ENCODE assay signal across 12 mouse cellular contexts in the genomic region with DNA sequence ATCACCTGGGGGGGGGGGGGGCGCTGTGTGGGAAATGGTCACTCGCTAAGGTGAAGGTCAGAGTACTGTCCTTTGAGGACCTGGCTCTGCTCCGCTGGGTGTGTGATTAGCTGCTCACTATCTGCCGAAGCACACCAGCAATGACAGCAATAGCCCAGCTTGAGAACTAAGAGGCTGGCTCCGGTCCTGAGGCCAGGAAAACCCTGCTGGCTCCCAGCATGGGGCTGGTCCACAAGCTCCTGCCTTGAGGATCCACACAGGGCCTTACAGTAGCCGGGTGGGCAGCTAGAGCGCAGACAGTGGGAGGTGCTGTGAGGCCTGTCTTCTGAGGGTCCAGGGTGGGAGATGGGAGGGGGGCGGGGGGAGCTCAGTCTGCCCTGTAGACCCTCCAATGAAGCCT.
DNase-seq lines count a peak whose midpoint lies in the region; ATAC-seq and TF ChIP-seq lines count a peak whose summit lies in the region.
"Had no signal": no experiment of that assay in that cellular context is flagged by ENCODE, and none has a peak within 500 bp of the region (broad histone marks: within the 10 kb centered on the region; RNA-seq: fewer than 3 reads in every experiment).

No protein-coding gene starts in this region.

- 0 out of 2 replicates have a peak overlapping the region, but pooled peaks have one; percentile 23 for H3K9ac ChIP-seq in liver, embryonic 11.5 days (ENCODE audit: low read depth, low read length)
- no peak overlapping the region for H3K9ac ChIP-seq in liver, embryonic 12.5 days
- no peak overlapping the region for H3K9ac ChIP-seq in forebrain, embryonic 12.5 days
- no peak overlapping the region for H3K9ac ChIP-seq in limb, embryonic 13.5 days
- H3K9ac ChIP-seq in stomach, postnatal 0 days (ENCODE audit: low read length), result no peak overlapping the region
- H3K9ac ChIP-seq: lung, embryonic 14.5 days had no signal

- 56% methylated on average over 8 of the region's 8 CpGs for WGBS in liver, embryonic 11.5 days
- WGBS in liver, embryonic 12.5 days (ENCODE audit: insufficient replicate concordance), result 68% methylated on average over 8 of the region's 8 CpGs
- WGBS in forebrain, embryonic 12.5 days, result 31% methylated on average over 8 of the region's 8 CpGs
- WGBS in limb, embryonic 13.5 days, result 44% methylated on average over 8 of the region's 8 CpGs
- 67% methylated on average over 8 of the region's 8 CpGs for WGBS in stomach, postnatal 0 days

- no peak overlapping the region for H3K27ac ChIP-seq in liver, embryonic 11.5 days (ENCODE audit: low read depth, low read length)
- H3K27ac ChIP-seq in liver, embryonic 12.5 days, result no peak overlapping the region
- H3K27ac ChIP-seq in forebrain, embryonic 12.5 days, result peak overlapping the region; percentile 87
- peak overlapping the region; percentile 11; the same call in 1 of the 2 replicates for H3K27ac ChIP-seq in limb, embryonic 13.5 days
- peak overlapping the region; percentile 46 for H3K27ac ChIP-seq in stomach, postnatal 0 days (replicated peaks)

- no peak for TF ChIP-seq EP300 in stomach, postnatal 0 days (optimal IDR thresholded peaks at IDR 0.05)

- H3K4me1 ChIP-seq in liver, embryonic 11.5 days (replicated peaks; ENCODE audit: control insufficient read depth, insufficient read depth, low read length), result peaks cover 15% of the 10 kb centered on the region
- H3K4me1 ChIP-seq in liver, embryonic 12.5 days, result peaks cover 12% of the 10 kb centered on the region
- H3K4me1 ChIP-seq in forebrain, embryonic 12.5 days, result peaks cover 82% of the 10 kb centered on the region
- H3K4me1 ChIP-seq in limb, embryonic 13.5 days, result peaks cover 52% of the 10 kb centered on the region
- H3K4me1 ChIP-seq in stomach, postnatal 0 days (replicated peaks; ENCODE audit: control insufficient read depth, insufficient read depth), result 0 out of 2 replicates have a peak, but pooled peaks cover 3% of the 10 kb centered on the region

- H3K27me3 ChIP-seq in liver, embryonic 11.5 days (replicated peaks; ENCODE audit: control insufficient read depth, insufficient read depth, low read length), result peaks cover 11% of the 10 kb centered on the region; the same call in 1 of the 2 replicates
- H3K27me3 ChIP-seq in liver, embryonic 12.5 days (replicated peaks), result peaks cover 53% of the 10 kb centered on the region
- H3K27me3 ChIP-seq in forebrain, embryonic 12.5 days, result peaks cover 81% of the 10 kb centered on the region
- H3K27me3 ChIP-seq in limb, embryonic 13.5 days, result no peaks in the 10 kb centered on the region
- H3K27me3 ChIP-seq in stomach, postnatal 0 days (ENCODE audit: control insufficient read depth, insufficient read depth, low read length), result no peaks in the 10 kb centered on the region

- ATAC-seq in liver, embryonic 11.5 days (replicated peaks; ENCODE audit: low FRiP score), result no peak
- no peak for ATAC-seq in liver, embryonic 12.5 days
- ATAC-seq in forebrain, embryonic 12.5 days (ENCODE audit: low FRiP score), result no peak
- no peak for ATAC-seq in limb, embryonic 13.5 days (ENCODE audit: low FRiP score, low read depth)
- no peak for ATAC-seq in stomach, postnatal 0 days (ENCODE audit: low FRiP score, low TSS enrichment)

- no peak for DNase-seq in liver, embryonic 11.5 days (ENCODE audit: low spot score)
- no peak for DNase-seq in stomach, postnatal 0 days (ENCODE audit: low spot score)
- DNase-seq in layer of hippocampus, adult 9-10 months (ENCODE audit: low spot score), result no peak
- DNase-seq in ovary, postnatal 14 days (ENCODE audit: low spot score), result no peak
- DNase-seq: lung, embryonic 14.5 days; right cerebral cortex, adult 18-20 months; thymus, postnatal 14 days had no signal

- no peaks in the 10 kb centered on the region for H3K36me3 ChIP-seq in liver, embryonic 11.5 days (ENCODE audit: control insufficient read depth, insufficient read depth, low read length)
- no peaks in the 10 kb centered on the region for H3K36me3 ChIP-seq in liver, embryonic 12.5 days
- no peaks in the 10 kb centered on the region for H3K36me3 ChIP-seq in forebrain, embryonic 12.5 days (replicated peaks)
- H3K36me3 ChIP-seq in limb, embryonic 13.5 days, result no peaks in the 10 kb centered on the region
- no peaks in the 10 kb centered on the region for H3K36me3 ChIP-seq in stomach, postnatal 0 days (ENCODE audit: control insufficient read depth, insufficient read depth, low read length)
- H3K36me3 ChIP-seq: embryonic facial prominence, embryonic 12.5 days; G1E had no signal

- TF ChIP-seq CTCF in stomach, postnatal 0 days (IDR thresholded peaks at IDR 0.05; ENCODE audit: low read depth), result no peak

- no peak overlapping the region for H3K4me2 ChIP-seq in liver, embryonic 11.5 days
- no peak overlapping the region for H3K4me2 ChIP-seq in liver, embryonic 12.5 days
- H3K4me2 ChIP-seq in forebrain, embryonic 12.5 days, result no peak overlapping the region
- H3K4me2 ChIP-seq in limb, embryonic 13.5 days (replicated peaks), result no peak overlapping the region
- no peak overlapping the region for H3K4me2 ChIP-seq in stomach, postnatal 0 days (replicated peaks; ENCODE audit: low read depth)
- H3K4me2 ChIP-seq: embryonic facial prominence, embryonic 12.5 days had no signal

- no peak overlapping the region for H3K4me3 ChIP-seq in liver, embryonic 11.5 days (ENCODE audit: low read depth, low read length)
- H3K4me3 ChIP-seq in liver, embryonic 12.5 days, result no peak overlapping the region
- H3K4me3 ChIP-seq in forebrain, embryonic 12.5 days (replicated peaks), result no peak overlapping the region
- H3K4me3 ChIP-seq in limb, embryonic 13.5 days, result no peak overlapping the region
- no peak overlapping the region for H3K4me3 ChIP-seq in stomach, postnatal 0 days (ENCODE audit: low read depth, low read length)
- H3K4me3 ChIP-seq: embryonic facial prominence, embryonic 12.5 days had no signal

- no peaks in the 10 kb centered on the region for H3K9me3 ChIP-seq in liver, embryonic 11.5 days (ENCODE audit: control insufficient read depth, low read length)
- no peaks in the 10 kb centered on the region for H3K9me3 ChIP-seq in liver, embryonic 12.5 days (replicated peaks)
- H3K9me3 ChIP-seq in forebrain, embryonic 12.5 days, result no peaks in the 10 kb centered on the region
- no peaks in the 10 kb centered on the region for H3K9me3 ChIP-seq in limb, embryonic 13.5 days
- H3K9me3 ChIP-seq in stomach, postnatal 0 days (ENCODE audit: control insufficient read depth, low read length), result no peaks in the 10 kb centered on the region
- H3K9me3 ChIP-seq: embryonic facial prominence, embryonic 12.5 days; G1E had no signal

Comparison
In these comparisons a context has a peak if more than half of its experiments do, and no peak if none do; other contexts are left out.
1. H3K27ac ChIP-seq: peak in forebrain, embryonic 12.5 days (single experiment), limb, embryonic 13.5 days (single experiment) and stomach, postnatal 0 days (single experiment); none in liver, embryonic 11.5 days (single experiment) and liver, embryonic 12.5 days (single experiment).